ENCODE assay signal across 8 mouse cellular contexts in genomic region chr14:124675654-124676505, GRCm38 (mm10). TPM values are rescaled to one million over a fixed set of nuclear protein-coding genes. Genes with fewer than 3 reads are reported as not detected.
DNase-seq lines count a peak whose midpoint lies in the region; ATAC-seq lines count a peak whose summit lies in the region.

No protein-coding gene starts in this region.

- DNase-seq in adrenal gland, postnatal 10 days, result peak; percentile 48
- DNase-seq in adrenal gland, adult 8-10 months, result no peak
- peak; percentile 78 for DNase-seq in cerebellum, adult 9-10 months
- DNase-seq in frontal cortex, postnatal 10 days (ENCODE audit: low spot score in 2 of 2), result peak; percentile 15 to 40
- DNase-seq in layer of hippocampus, adult 9-11 months, result peak; percentile 59
- peak; percentile 65 for DNase-seq in midbrain, embryonic 14.5 days
- no peak for DNase-seq in thymus, postnatal 10 days (ENCODE audit: low spot score in 2 of 2)
- DNase-seq in urinary bladder, adult 2 months (ENCODE audit: low spot score), result no peak

- ATAC-seq in midbrain, embryonic 14.5 days (ENCODE audit: low FRiP score, low TSS enrichment), result peak; percentile 44; the same call in 1 of the 2 replicates

- H3K27ac ChIP-seq in midbrain, embryonic 14.5 days (replicated peaks; ENCODE audit: low read depth, low read length), result peak overlapping the region; percentile 56

- H3K4me3 ChIP-seq in midbrain, embryonic 14.5 days (replicated peaks; ENCODE audit: low read depth, low read length), result peak overlapping the region; percentile 54

- peak overlapping the region; percentile 49 for H3K9ac ChIP-seq in midbrain, embryonic 14.5 days (replicated peaks; ENCODE audit: low read length)

- peaks cover 9% of the 10 kb centered on the region; the same call in 1 of the 2 replicates for H3K4me1 ChIP-seq in midbrain, embryonic 14.5 days (ENCODE audit: control insufficient read depth, insufficient read depth, low read length)

- no peaks in the 10 kb centered on the region; the same call in 1 of the 2 replicates for H3K27me3 ChIP-seq in midbrain, embryonic 14.5 days (ENCODE audit: control insufficient read depth, insufficient read depth, low read length)

- no peaks in the 10 kb centered on the region for H3K9me3 ChIP-seq in midbrain, embryonic 14.5 days (ENCODE audit: control insufficient read depth, low read length)

- peak overlapping the region; percentile 91 for H3K4me2 ChIP-seq in midbrain, embryonic 14.5 days (ENCODE audit: low read length)

- 4% methylated on average over 23 of the region's 23 CpGs for WGBS in midbrain, embryonic 14.5 days

- H3K36me3 ChIP-seq in midbrain, embryonic 14.5 days (ENCODE audit: control insufficient read depth, insufficient read depth, low read length), result no peaks in the 10 kb centered on the region

RNA-seq across cellular contexts. Expression of gene Fgf14, which starts 1.0 kb away (rescaled TPM):
- total RNA-seq in adrenal gland, postnatal 10 days (2021), result 1 to 10 TPM; 1.5 to 1.8 TPM
- total RNA-seq in adrenal gland, adult 8-10 months (2022), result 1 to 10 TPM; 1.1 to 2.9 (median 1.6) TPM
- polyA plus RNA-seq in midbrain, embryonic 14.5 days (2014; fragmentation: Nextera tagmentation; extraction: Ambion mirVana), result 21.0 and 28.5 TPM in 2 replicates
- 0.03 and 0.06 TPM in 2 replicates for polyA plus RNA-seq in urinary bladder, adult 2 months (2012; rRNA removed)

Comparison
In these comparisons a context has a peak if more than half of its experiments do, and no peak if none do; other contexts are left out.
1. DNase-seq: peak in adrenal gland, postnatal 10 days (single experiment), cerebellum, adult 9-10 months (single experiment), frontal cortex, postnatal 10 days (2 of 2), layer of hippocampus, adult 9-11 months (single experiment) and midbrain, embryonic 14.5 days (single experiment); none in adrenal gland, adult 8-10 months (single experiment), thymus, postnatal 10 days (0 of 2) and urinary bladder, adult 2 months (single experiment).